Mouse (Mus musculus) CD4-positive, CD25-positive, alpha-beta regulatory T cell, adult 2 months (primary cell): ENCODE measurements around the gene Gpr83.

Experiments
- DNase-seq: peaks from one replicate; pipeline ENCODE4 v3.0.0-alpha.2; 2012; ENCODE audit warnings: low read depth, low spot score

The Gpr83 gene

DNA sequence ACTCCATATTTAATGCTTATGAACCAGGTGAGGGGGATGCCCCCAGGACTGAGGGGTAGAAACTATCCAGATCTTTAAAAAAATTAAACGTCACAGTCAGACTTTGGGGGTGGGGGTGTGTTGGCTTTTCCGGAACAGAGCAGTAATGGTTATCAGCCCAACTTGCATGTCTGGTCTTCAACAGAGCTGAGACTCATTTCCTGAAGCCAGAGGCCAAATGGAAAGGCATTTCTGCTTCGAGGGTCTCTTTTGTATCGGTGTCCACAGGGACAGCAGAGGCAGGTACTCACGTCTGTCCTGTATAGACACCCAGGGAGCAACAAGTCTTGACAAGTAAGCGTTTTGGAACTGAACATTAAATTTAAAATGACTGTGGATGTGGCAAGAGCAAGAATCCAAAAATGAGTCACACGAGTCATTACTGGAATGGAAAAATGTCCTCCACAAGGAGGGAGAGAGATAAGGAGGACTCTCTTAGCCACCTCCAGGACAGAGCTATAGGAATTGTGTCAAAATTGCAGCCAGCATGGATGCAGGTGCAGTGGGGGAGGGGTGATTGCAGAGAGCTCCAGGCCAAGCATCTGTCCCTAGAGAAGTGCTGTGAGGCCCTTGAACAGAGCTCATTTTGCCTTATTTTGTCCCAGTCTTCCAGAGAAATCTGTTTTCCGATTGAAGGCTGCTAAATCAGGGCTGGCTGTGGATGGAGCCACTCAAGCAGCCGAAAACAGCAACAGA is 44.9 kb downstream of the Gpr83 start:
- peak; percentile 66 for DNase-seq

- DNase-seq = no peak
These were observed 45.9 kb downstream of the Gpr83 start for GRCm38 (mm10) chr9:14905956-14906355.

DNA sequence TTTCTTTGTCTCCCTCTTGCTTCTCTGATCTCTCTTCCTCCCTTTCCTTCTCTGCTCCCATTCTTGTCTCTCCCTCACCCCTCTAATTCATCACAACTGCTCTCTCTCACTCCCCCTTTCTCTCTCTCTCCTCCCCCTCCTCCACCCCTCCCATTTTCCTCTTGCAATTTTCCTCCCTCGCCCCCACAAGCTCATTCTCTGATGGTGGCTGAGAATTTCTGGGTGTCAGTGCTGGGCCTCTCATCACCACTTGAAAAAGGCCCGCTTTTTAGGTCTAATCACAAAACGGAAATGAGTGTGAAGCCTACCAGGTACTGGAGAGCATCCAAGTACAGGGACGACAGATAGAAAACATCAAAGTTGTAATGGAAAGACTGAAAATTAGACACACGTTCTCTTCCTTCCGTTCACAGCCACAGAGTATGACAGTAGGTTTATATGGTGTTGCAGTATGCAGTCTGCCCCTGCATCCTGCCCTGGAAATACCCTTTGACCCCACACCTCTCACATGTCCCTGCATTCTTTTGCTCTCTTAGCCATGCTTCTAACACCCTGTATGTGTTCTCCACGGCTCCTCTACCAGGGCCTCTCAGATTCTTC is 47.9 kb downstream of the Gpr83 start:
- DNase-seq = peak; percentile 85

DNA sequence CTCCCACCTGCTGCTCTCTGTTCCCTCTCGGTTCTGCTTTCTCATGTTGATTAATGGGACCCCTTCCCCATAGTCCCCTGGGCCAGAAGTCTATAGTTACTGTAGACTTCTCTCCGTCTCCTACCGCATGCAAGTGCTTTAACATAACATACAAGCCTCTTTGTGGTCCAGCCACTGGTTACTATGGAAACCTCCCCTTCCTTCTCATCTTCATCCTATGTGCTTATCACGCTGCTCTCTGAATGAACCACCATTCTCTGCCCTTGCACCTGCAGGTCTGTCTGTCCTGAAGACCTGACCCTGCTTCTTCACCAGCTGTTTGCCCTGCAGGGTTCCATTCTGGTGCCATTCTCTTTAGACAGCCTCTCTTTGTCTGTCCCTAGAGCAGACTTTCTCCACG is 50.0 kb downstream of the Gpr83 start:
- no peak for DNase-seq

GRCm38 (mm10) chr9:14912037-14912436 is 52.0 kb downstream of the Gpr83 start:
- DNase-seq = no peak

GRCm38 (mm10) chr9:14917661-14918060 is 57.7 kb downstream of the Gpr83 start:
- DNase-seq = no peak

DNA sequence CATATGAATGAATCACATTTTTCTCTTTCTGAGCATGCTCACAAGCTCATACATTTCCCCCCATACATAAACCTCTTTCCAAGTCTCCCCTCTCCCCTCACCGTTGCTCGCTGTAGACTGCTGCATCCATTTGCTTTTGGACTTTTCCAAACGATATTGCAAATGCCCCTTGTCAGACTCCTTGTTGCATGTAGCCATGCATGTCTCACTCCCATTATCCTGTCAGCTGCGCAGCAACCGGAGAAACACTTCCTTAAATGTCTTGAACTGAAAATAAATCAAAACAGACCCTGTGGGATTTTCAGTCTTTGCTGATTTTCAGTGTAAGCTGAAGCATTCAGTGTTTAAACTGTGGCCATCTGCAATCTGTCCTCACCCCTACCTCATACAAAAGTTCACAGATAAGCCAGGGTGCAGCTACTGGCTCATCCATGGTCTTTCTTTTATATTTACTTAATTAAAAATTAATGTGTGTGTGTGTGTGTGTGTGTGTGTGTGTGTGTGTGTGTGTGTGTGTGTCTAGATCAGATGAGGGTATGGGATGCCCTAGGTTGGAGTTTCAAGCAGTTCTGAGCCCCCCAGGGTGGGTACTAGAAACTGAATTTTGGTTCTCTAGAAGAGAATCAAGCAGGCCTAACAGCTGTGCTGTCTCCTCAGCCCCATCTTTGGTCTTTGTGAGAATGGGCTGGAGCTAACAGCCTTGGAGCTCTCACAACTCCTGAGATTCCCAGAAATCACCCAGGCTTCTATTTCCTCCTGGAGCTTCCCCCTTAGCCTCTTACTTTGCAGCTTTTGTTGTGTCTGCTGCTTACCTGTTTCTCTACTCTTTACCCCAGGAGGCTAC is 59.0 kb downstream of the Gpr83 start:
- no peak for DNase-seq
